Mouse (Mus musculus) CD8-positive naive resting alpha-beta T cell, adult 2 months (primary cell): ENCODE data around the gene Prrc2b.

ENCODE experiments used
- DNase-seq, 2 experiments: peaks; one replicate each; pipeline ENCODE4 v3.0.0; 2022; ENCODE audit warnings: low read depth in 2 of 2, low spot score in 2 of 2

The Prrc2b gene

GRCm38 (mm10) chr2:32134039-32134438 lies 16.8 kb upstream of the Prrc2b start:
- peak; percentile 90 to 95 for DNase-seq

GRCm38 (mm10) chr2:32137667-32138266 lies 13.1 kb upstream of the Prrc2b start:
- DNase-seq, result peak; percentile 93 to 95

GRCm38 (mm10) chr2:32139377-32139776 lies 11.5 kb upstream of the Prrc2b start:
- DNase-seq, result no peak

GRCm38 (mm10) chr2:32140498-32140934 lies 10.4 kb upstream of the Prrc2b start:
- DNase-seq, result no peak

GRCm38 (mm10) chr2:32141602-32142001 lies 9.3 kb upstream of the Prrc2b start:
- DNase-seq, result no peak

- no peak for DNase-seq
Observed at GRCm38 (mm10) chr2:32142368-32142767, 8.5 kb upstream of the Prrc2b start.

- DNase-seq, result no peak
Observed at GRCm38 (mm10) chr2:32144633-32145032, 6.2 kb upstream of the Prrc2b start.

- no peak for DNase-seq
Observed at GRCm38 (mm10) chr2:32146617-32147162, 4.2 kb upstream of the Prrc2b start.

GRCm38 (mm10) chr2:32150135-32150534 lies 747 bp upstream of the Prrc2b start:
- no peak for DNase-seq

GRCm38 (mm10) chr2:32150562-32150923 lies 339 bp upstream of the Prrc2b start:
- no peak for DNase-seq

- DNase-seq, result peak; percentile 41 to 59
Observed at GRCm38 (mm10) chr2:32151660-32152366, 931 bp downstream of the Prrc2b start.

- DNase-seq, result no peak
Observed at GRCm38 (mm10) chr2:32152367-32153034, 1.6 kb downstream of the Prrc2b start.

GRCm38 (mm10) chr2:32153041-32153790 lies 2.3 kb downstream of the Prrc2b start:
- no peak for DNase-seq

- DNase-seq, result no peak
Observed at GRCm38 (mm10) chr2:32153791-32154119, 2.9 kb downstream of the Prrc2b start.

GRCm38 (mm10) chr2:32154334-32154997 lies 3.6 kb downstream of the Prrc2b start:
- DNase-seq, result no peak

GRCm38 (mm10) chr2:32154998-32155541 lies 4.2 kb downstream of the Prrc2b start:
- DNase-seq, result no peak

- DNase-seq, result no peak
Observed at GRCm38 (mm10) chr2:32155614-32156013, 4.7 kb downstream of the Prrc2b start.

GRCm38 (mm10) chr2:32156645-32157044 lies 5.8 kb downstream of the Prrc2b start:
- no peak for DNase-seq

GRCm38 (mm10) chr2:32157328-32157727 lies 6.4 kb downstream of the Prrc2b start:
- no peak for DNase-seq

- DNase-seq, result no peak
Observed at GRCm38 (mm10) chr2:32158616-32159239, 7.8 kb downstream of the Prrc2b start.
